Mouse (Mus musculus) cerebellum, adult 2 months (tissue): ENCODE measurements around the gene Fry.

ENCODE experiments used
- CTCF ChIP-seq: fragments of 200-500 bp; IDR thresholded peaks from 2 replicates; pipeline ENCODE4 v1.5.1; 2011; ENCODE audit warnings: low read depth, mild to moderate bottlenecking, control low read depth, low read length, moderate library complexity, borderline replicate concordance; ENCODE audit not compliant: insufficient read depth
- POLR2A ChIP-seq: fragments of 200-500 bp; IDR thresholded peaks from 2 replicates; pipeline ENCODE4 v1.6.1; 2011; ENCODE audit warnings: low read length, control low read depth, borderline replicate concordance; ENCODE audit not compliant: insufficient read depth

DNA sequence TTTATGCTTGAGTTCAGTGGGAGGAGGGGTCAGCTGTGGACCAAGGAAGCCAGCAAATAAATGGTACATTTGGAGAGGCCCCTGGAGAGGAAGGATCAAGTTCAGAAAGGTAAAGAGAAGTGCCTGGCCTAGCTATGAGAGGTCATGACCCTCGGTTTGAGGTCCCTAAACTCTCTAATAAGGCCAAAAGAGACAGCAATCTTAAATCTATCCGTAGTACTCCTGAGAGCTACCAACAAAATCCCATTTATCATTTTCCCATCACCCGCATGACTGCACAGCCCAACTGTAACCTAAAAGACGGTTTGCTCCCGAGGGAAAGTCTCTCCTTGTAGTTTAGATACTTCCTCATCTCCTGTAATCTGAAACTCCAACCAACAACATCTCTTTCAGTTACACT lies 264.0 kb downstream of the Fry start:
- TF ChIP-seq POLR2A (no peak), CTCF (no peak)
